Mouse (Mus musculus): ENCODE results near the gene Rhd. TPM values are rescaled to one million over a fixed set of nuclear protein-coding genes. Genes with fewer than 3 reads are reported as not detected.

The Rhd gene
- polyA plus RNA-seq, 1 experiment: 84.0 TPM

DNA sequence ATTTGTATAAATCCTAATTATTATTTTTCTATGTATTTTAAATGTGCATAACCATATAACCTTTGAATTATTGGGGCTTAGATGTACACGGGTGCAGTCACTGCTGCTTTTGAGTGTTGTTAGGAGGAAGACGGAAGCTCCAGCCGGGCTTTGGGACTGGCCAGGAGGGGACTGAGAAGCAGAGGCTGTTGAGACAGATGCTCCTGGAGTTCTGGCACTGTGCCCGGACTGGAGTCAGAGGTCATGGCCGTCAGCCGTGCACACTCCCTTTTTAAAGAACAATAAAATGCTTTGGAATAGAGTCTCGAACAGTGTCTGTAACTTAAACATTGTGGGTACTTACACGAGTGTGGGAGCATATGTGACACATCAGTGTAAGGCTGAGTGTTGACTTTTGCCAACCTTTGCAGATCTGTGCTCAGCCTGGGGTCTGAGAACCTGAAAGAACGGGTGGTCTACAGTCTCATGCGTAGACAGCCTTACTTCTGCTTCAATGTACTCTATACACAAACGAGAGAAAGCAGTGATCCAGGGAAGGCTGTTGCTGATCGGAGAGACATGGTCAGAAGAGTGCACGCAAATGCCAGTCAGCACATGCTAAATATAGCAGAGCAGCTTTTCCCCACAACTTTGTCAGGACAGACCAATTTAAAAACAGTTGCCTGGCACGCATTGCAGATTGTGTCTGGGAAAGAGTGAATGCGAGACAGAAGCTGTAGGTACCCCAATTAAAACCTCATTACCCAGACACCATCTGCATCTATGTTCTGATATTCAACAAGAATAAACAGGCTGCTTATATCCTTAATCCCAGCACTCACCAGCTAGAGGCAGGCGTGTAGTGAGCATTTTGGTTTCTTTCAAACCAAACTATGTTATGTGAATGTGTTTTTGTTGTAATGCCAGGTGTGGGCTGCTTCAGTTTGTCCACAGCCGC, 73.2 kb downstream of the Rhd start:
- H3K27me3 ChIP-seq (ENCODE audit: control insufficient read depth, insufficient read depth, low read length): no peaks in the 10 kb centered on the region
- H3K27ac ChIP-seq (ENCODE audit: insufficient read depth, low read length): no peak overlapping the region
- no peak for TF ChIP-seq CTCF (IDR thresholded peaks at IDR 0.05; ENCODE audit: extremely low read depth, insufficient read depth, insufficient read length, insufficient replicate concordance)
- no peak for TF ChIP-seq POLR2A (IDR thresholded peaks at IDR 0.05; ENCODE audit: low read depth, low read length)
- DNase-seq (ENCODE audit: low read depth in 1 of 2, low spot score in 2 of 2): no peak
- 87% methylated on average over 17 of the region's 17 CpGs for WGBS
- H3K36me3 ChIP-seq (ENCODE audit: control insufficient read depth, insufficient read depth, low read length): peaks cover 33% of the 10 kb centered on the region
- no peaks in the 10 kb centered on the region for H3K4me1 ChIP-seq (ENCODE audit: control insufficient read depth, insufficient read depth, insufficient read length)
- H3K4me3 ChIP-seq (ENCODE audit: extremely low read depth, insufficient read depth, insufficient read length): no peak overlapping the region

DNA sequence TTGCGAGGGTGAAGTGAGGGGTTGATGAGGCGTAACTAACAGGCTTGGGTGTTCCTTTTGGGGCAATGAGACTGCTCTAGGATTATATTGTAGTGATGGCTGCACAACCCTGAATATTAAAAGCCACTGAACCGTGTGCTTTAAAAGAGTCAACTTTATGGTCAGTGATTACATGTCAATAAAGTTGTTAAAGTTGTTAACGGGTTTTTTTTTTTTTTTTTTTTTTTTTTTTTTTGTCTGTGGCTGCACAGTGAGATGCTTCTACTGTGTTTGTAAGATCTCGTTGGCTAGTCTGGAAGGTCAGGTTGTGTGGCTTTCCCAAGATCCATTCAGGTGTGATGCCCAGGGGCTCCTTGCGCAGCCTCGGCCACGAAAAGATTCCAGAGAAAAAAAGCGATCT, 75.6 kb downstream of the Rhd start:
- 75% methylated on average over 9 of the region's 9 CpGs for WGBS
- TF ChIP-seq POLR2A (IDR thresholded peaks at IDR 0.05; ENCODE audit: low read depth, low read length) (no peak), CTCF (IDR thresholded peaks at IDR 0.05; ENCODE audit: extremely low read depth, insufficient read depth, insufficient read length, insufficient replicate concordance) (no peak)

DNA sequence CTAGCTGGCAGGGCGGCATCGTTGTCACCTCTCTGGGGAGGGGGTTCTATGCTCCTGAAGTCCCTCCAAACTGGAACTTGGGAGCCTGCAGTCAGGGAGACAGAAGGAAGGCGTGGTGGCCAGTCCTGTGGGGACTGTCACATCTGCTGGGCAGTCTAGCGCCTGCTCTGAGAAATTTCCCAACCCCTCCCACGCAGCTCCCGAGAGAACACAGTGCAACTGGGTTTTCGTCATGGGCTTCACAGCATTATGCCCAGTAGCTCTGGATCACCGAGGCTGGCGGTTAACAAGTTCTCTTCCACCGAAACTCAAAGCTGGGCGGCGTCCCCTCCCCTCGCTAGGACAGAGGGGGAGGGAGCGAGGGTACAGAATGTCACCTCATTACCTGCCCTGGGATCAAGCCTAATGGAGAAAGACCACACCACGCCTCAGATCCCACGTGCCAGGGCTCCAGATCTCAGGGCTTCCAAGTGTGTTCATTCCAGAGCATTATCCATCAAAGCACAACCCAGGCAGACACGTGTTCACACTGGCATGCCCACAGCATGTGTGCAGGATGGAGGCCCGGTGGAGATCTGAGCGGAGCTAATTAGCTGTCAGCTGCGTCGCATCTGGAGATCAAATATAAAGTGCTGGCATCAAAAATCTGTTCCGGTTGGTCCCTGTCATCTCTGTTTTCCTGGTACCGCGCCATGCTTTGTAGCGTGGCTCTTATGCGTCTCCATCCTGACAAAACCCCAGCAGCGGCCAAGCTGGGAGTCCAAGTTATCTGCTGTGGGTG, 79.6 kb downstream of the Rhd start:
- TF ChIP-seq POLR2A (IDR thresholded peaks at IDR 0.05; ENCODE audit: low read depth, low read length) (no peak), CTCF (IDR thresholded peaks at IDR 0.05; ENCODE audit: extremely low read depth, insufficient read depth, insufficient read length, insufficient replicate concordance) (no peak)
- Histone ChIP-seq H3K4me1 (ENCODE audit: control insufficient read depth, insufficient read depth, insufficient read length) (no peaks in the 10 kb centered on the region), H3K27me3 (ENCODE audit: control insufficient read depth, insufficient read depth, low read length) (no peaks in the 10 kb centered on the region), H3K36me3 (ENCODE audit: control insufficient read depth, insufficient read depth, low read length) (no peaks in the 10 kb centered on the region), H3K27ac (ENCODE audit: insufficient read depth, low read length) (no peak overlapping the region), H3K4me3 (ENCODE audit: extremely low read depth, insufficient read depth, insufficient read length) (no peak overlapping the region)
- no peak for DNase-seq (ENCODE audit: low read depth in 1 of 2, low spot score in 2 of 2)
- 74% methylated on average over 27 of the region's 27 CpGs for WGBS

More for the DNA sequence above, 75.6 kb downstream of the Rhd start:
- no peaks in the 10 kb centered on the region for H3K4me1 ChIP-seq (ENCODE audit: control insufficient read depth, insufficient read depth, insufficient read length)
- H3K36me3 ChIP-seq (ENCODE audit: control insufficient read depth, insufficient read depth, low read length): peaks cover 23% of the 10 kb centered on the region
- no peak for DNase-seq (ENCODE audit: low read depth in 1 of 2, low spot score in 2 of 2)
- no peak overlapping the region for H3K4me3 ChIP-seq (ENCODE audit: extremely low read depth, insufficient read depth, insufficient read length)
- no peaks in the 10 kb centered on the region for H3K27me3 ChIP-seq (ENCODE audit: control insufficient read depth, insufficient read depth, low read length)
- H3K27ac ChIP-seq (ENCODE audit: insufficient read depth, low read length): no peak overlapping the region

Other genes starting within 250 kb of the Rhd start
- gene Man1c1, start 160.2 kb upstream of the Rhd start, polyA plus RNA-seq (2012; rRNA removed): 6.9 and 7.7 TPM in 2 replicates
- gene Ldlrap1, start 96.5 kb upstream of the Rhd start, polyA plus RNA-seq (2012; rRNA removed): 26.7 and 29.8 TPM in 2 replicates
- gene Maco1, start 11.2 kb upstream of the Rhd start, polyA plus RNA-seq (2012; rRNA removed): 6.5 and 8.5 TPM in 2 replicates
- 83.2 and 90.6 TPM in 2 replicates for gene Tmem50a, start 50.5 kb downstream of the Rhd start, polyA plus RNA-seq (2012; rRNA removed)
- 691 and 1,139 TPM in 2 replicates for gene Rsrp1, start 59.1 kb downstream of the Rhd start, polyA plus RNA-seq (2012; rRNA removed)
- gene Syf2, start 66.4 kb downstream of the Rhd start, polyA plus RNA-seq (2012; rRNA removed): 19.2 TPM in 2 replicates

Data from spleen, adult 2 months (tissue).